Mouse (Mus musculus): Measurements from ENCODE around the gene Gpr179. TPM values are rescaled to one million over a fixed set of nuclear protein-coding genes. Genes with fewer than 3 reads are reported as not detected.
A peak's percentile ranks its signal among the peaks of the same experiment; 100 is the strongest.
"Not testable (repeated sequence)": the region's sequence is repeated elsewhere in the genome, so short reads cannot be mapped to it uniquely, and the experiment has no call there.

Gpr179 gene
- polyA plus RNA-seq, 1 experiment, result 0.06 TPM

- DNase-seq (ENCODE audit: low read depth, low spot score), result no peak
- 82% methylated on average over 12 of the region's 12 CpGs for WGBS
Measured at GRCm38 (mm10) chr11:97331231-97332190, 20.4 kb downstream of the Gpr179 start.

DNA sequence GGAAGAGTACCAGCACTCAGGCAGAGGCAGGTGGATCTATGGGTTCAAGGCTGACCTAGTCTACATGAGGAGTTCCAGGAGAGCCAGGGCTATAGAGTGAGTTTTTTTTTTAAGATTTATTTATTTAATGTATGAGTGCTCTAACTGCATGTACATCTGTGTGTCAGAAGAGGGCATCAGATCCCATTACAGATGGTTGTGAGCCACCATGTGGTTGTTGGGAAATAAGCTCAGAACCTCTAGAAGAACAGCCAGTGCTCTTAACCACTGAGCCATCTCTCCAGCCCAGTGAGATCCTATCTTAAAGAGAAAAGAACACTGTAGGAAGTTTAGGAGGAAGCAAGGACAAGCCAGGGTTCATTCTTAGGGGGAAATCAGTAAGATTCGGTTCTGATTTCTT is 21.6 kb downstream of the Gpr179 start:
- no peak for DNase-seq (ENCODE audit: low read depth, low spot score)
- 92% methylated on average over 1 of the region's 1 CpGs for WGBS

DNA sequence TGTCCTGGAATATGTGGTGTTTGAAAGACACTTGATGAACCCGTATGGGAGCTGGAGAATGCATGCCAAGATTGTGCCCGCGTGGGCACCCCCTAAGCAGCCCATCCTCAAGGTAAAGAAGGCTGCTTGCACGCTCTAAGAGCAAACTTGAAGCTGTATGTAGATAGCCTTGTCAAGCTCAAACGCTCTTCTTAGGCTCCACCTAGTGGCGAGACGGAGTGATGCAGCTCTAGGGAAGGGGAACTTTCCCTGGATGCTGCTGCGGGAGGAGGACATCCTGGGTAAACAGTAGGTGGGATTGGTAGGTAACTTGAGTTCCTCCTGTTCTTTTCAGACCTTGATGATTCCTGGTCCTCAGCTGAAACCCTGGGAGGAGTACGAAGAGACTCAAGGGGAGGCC is 23.7 kb downstream of the Gpr179 start:
- no peak for DNase-seq (ENCODE audit: low read depth, low spot score)
- WGBS, result 16% methylated on average over 9 of the region's 9 CpGs

DNA sequence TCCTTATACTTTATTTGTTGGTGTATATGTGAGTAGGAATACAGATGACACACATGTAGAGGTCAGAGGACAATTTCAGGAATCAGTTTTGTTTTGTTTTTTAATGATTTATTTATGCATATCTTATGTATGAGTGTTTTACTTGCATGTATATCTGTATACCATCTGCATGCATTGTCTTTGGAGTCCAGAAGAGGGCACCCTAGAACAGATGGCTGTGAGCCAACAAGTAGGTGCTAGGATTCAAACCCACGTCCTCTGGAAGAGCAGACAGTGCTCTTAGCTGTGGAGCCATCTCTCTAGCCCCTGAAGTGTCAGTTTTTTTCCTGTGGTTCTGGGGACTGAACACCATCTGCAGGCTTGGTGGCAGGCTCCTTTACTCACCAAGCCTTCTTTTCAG is 26.7 kb downstream of the Gpr179 start:
- WGBS, result 71% methylated on average over 1 of the region's 1 CpGs
- no peak for DNase-seq (ENCODE audit: low read depth, low spot score)

GRCm38 (mm10) chr11:97321894-97322600 is 29.8 kb downstream of the Gpr179 start:
- 84% methylated on average over 8 of the region's 8 CpGs for WGBS
- DNase-seq (ENCODE audit: low read depth, low spot score), result not testable (repeated sequence)

DNA sequence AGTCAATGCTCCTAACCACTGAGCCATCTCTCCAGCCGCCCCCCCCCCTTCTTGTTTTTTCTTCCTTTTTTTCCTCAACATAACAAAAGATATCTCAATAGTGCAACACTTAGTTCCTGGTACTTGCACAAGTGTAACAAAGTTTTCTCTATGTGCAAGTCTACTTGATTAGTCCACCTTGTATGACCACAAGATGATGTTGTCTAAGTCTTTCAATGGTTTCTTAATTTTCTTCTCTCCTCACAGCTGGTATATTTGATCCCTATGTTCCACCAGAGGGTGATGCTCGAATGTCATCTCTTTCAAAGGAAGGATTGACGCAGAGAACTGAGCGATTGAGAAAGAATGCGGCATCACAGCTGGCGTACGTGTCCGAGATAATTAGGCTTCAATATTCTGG is 30.7 kb downstream of the Gpr179 start:
- no peak for DNase-seq (ENCODE audit: low read depth, low spot score)
- WGBS, result 95% methylated on average over 8 of the region's 8 CpGs

DNA sequence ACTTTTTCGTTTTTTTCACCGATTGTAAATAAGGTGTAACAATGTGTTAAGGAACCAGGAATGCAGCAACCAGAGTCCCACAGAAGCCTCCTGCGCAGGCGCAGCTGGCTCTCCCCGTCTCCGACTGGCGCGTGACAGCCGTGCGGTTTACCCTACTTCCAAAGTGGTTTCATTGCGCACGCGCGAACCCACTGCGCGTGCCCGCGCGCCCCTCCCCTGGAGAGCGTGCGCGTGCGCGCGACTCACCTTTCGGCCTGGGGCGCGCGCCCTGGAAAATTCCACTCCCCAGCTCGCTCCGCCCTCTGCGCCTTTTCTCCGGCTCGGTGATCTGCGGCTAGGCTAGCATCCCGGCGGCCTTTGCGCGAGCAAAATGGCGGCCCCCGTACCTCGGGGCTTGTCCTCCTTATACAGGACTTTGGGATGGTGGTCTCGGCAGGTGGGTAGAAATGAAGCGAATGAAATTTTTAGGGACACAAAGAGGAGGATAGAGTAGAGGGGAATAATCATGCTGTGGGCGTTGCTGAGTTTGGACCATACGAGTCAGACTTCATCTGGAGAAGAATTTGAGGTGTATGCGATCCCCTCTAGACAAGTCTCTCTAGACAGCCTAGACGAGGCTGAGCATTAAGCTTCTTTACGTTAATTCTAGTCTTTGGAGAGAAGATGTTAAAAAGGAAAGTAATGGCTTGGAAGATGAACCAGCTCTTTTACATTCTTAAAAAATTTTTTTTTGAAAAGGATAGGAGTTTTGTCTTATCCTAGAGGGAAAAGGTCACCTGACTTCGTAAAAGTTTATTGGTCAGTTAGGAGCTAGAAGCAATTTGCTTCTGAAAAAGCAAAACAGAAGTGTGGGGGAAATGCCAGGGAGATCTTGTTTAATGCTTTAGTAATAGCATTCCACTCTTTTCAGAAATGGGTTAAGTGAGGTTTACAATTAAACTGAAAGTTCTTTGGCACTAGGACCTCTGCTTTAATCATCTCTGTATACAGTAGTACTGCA is 36.1 kb downstream of the Gpr179 start, which contains the start of gene Mrpl45:
Gene Mrpl45 (plus strand): TSS at position 213 of the 1,000 bp plus-strand sequence.
- WGBS, result under 1% methylated on average over 50 of the region's 50 CpGs
- peak; percentile 95 for DNase-seq (ENCODE audit: low read depth, low spot score)

- WGBS, result 41% methylated on average over 8 of the region's 8 CpGs
- no peak for DNase-seq (ENCODE audit: low read depth, low spot score)
Measured at GRCm38 (mm10) chr11:97314751-97315503, 37.0 kb downstream of the Gpr179 start.

- DNase-seq (ENCODE audit: low read depth, low spot score), result no peak
- WGBS, result 91% methylated on average over 3 of the region's 3 CpGs
Measured at GRCm38 (mm10) chr11:97314110-97314509, 37.8 kb downstream of the Gpr179 start.

DNA sequence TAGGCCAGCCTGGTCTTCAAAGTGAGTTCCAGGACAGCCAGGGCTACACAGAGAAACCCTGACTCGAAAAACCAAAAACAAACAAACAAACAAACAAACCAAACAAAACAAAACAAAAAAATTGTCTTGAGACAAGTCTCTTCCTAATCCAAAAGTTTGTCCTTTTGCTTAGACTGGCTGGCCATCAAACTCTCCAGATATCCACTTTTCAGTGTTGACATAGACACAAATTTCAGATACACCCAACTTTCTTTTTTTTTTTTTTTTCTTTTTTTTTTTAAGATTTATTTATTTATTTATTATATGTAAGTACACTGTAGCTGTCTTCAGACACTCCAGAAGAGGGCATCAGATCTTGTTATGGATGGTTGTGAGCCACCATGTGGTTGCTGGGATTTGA is 39.0 kb downstream of the Gpr179 start:
- not testable (repeated sequence) for DNase-seq (ENCODE audit: low read depth, low spot score)
- 81% methylated on average over 1 of the region's 1 CpGs for WGBS

DNA sequence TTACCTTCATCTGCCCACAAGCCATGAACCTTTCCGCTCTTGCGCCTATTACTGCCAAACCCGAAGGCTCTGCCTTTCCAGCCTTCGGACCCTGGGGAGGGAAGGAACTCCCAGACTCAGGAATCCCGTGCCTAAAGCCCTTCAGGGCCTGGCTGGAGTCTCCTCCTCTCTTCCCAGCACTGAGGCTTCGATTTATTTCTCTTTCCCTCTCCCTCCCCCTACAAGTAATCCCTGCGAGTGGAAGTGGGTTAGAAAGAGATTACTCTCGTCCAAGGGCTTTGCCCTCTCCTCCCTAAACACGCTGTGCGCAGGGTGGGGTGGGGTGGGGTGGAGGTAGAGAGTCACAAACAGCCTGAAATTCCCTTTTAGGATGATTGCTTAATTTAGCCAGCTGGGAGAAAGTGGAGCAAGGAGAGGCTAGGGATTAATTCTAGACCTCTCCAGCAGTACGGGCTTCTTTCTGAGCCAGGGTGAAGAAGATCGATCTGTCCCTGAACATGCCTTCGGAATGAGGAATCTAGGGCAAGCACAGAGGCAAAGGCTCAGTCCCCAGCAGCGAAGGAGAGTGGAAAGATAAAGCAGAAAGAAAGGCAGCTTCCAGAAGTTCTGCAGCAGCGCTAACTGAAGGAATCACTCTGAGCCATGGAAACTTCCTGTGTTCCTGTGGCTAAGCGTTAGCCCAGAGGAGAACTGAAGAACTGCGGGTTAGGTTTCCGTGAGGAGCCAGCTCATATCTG is 40.8 kb downstream of the Gpr179 start:
- 4% methylated on average over 18 of the region's 18 CpGs for WGBS

DNA sequence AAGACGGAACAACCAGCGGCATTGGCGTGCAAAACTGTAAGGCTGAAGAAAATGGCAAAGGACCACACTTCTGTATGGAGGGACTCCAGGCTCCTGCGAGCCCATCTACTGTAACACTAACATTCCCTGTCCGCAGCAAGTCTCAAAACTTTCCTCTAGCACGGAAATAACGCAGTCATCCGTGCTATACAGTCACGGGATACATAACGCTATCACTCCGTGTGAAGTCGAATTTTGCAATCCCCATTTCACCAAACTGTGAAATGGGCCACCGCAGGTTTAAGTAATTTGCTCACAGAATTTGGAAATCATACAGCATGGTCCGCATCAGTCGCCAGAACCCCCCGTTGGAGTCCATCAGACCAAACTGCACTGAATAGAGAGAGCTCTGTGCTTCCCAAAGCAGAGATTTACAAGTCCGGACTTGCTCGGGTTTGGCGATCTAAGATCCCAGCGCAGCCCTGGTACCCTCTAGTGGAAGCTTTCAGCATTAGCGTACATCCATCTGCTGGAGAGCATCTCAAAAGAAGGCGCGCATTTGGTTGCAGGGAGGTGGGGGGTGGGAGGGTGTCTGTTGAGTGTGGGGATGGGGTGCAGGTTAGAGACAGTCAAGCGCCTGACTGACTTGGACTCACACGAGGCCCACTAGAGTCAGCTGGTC is 41.8 kb downstream of the Gpr179 start:
- WGBS, result under 1% methylated on average over 25 of the region's 25 CpGs
- DNase-seq (ENCODE audit: low read depth, low spot score), result peak; percentile 67

More for the DNA sequence above, 40.8 kb downstream of the Gpr179 start:
- DNase-seq (ENCODE audit: low read depth, low spot score), result no peak

GRCm38 (mm10) chr11:97309451-97309836 is 42.4 kb downstream of the Gpr179 start:
- peak; percentile 57 for DNase-seq (ENCODE audit: low read depth, low spot score)
- 3% methylated on average over 9 of the region's 9 CpGs for WGBS

- no peak for DNase-seq (ENCODE audit: low read depth, low spot score)
- 10% methylated on average over 3 of the region's 3 CpGs for WGBS
Measured at GRCm38 (mm10) chr11:97308806-97309450, 42.9 kb downstream of the Gpr179 start.

GRCm38 (mm10) chr11:97307294-97308069 is 44.4 kb downstream of the Gpr179 start:
- no peak for DNase-seq (ENCODE audit: low read depth, low spot score)
- WGBS, result 92% methylated on average over 11 of the region's 11 CpGs

DNA sequence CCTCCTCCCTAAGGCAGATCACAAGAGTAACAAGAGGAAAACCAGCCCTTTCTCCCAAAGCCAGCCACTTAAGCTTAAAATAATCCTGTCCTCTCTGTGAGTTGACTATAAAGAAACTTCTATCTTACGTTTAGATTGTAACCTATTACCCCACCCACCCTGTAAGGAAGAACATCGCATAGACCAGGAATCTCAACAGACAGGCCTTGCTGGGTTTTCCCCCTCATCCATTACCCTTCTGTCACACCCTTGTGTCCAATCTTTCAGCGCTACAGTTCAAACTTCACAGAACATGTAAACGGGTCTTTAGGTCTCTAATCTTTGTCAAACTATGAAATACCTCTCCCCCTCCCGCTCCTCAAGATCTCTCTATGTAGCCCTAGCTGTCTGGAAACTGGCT is 47.2 kb downstream of the Gpr179 start:
- WGBS, result 28% methylated on average over 5 of the region's 5 CpGs
- no peak for DNase-seq (ENCODE audit: low read depth, low spot score)

All from large intestine, adult 2 months (tissue).